ENCODE assay signal across 10 mouse cellular contexts in the genomic region with DNA sequence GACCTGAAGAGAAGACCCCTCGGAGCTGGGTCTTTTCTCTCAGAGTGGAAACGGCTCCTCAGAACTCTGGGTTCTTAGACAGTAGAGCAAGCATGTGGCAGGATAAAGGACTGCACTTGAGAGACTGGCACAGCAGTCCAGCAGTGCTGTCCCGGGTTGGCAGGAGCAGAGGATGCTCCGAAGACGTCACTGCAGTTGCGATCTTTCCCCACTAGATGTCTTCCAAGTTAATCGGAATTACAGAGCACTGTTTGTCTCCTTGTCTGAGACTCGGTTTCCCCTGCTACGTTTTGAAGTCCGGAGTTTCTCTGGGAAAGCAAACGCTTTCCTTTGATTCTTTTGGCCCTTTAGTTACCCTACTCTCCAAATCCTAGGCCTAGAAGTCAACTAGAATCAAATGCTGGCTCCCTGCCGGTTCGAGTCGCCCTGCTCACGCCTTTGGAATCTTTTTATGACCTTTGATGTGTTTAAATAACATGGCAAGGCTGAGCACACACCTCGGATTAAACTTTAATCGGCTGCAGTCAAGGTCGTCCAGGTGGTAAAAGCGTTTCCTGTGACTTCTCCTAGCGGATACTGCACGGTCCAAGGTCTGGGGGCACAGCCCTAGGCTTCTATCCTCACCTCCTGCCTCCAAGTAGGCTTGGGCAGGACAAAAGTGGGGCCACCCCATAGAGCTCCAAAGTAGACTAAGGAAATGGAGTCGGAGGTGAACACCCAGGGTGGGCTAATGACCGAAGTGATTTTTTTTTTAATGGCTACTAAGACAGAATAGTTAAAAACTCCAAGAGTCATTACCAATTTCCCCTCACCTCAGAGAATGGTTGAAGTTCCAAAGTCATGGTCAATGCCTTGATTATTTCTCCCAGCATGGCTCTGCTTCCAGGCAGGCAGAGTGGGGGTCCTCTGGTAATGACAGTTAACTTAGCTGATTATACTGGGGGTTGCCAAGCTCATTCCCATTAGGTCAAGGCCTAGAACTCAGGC. TPM values are rescaled to one million over a fixed set of nuclear protein-coding genes. Genes with fewer than 3 reads are reported as not detected.
DNase-seq lines count a peak whose midpoint lies in the region; ATAC-seq and TF ChIP-seq lines count a peak whose summit lies in the region.
"Had no signal": no experiment of that assay in that cellular context is flagged by ENCODE, and none has a peak within 500 bp of the region (broad histone marks: within the 10 kb centered on the region; RNA-seq: fewer than 3 reads in every experiment).

No protein-coding gene starts in this region.

- H3K27me3 ChIP-seq in liver, embryonic 14.5 days (ENCODE audit: control insufficient read depth, insufficient read depth, low read length): peaks cover 93% of the 10 kb centered on the region
- peaks cover 96% of the 10 kb centered on the region for H3K27me3 ChIP-seq in liver, embryonic 12.5 days (replicated peaks)
- peaks cover 98% of the 10 kb centered on the region for H3K27me3 ChIP-seq in embryonic facial prominence, embryonic 14.5 days (replicated peaks; ENCODE audit: control insufficient read depth, insufficient read depth, low read length)
- H3K27me3 ChIP-seq in intestine, embryonic 15.5 days (replicated peaks): peaks cover 91% of the 10 kb centered on the region
- H3K27me3 ChIP-seq in neural tube, embryonic 11.5 days (ENCODE audit: control insufficient read depth, insufficient read depth, low read length): peaks cover 96% of the 10 kb centered on the region

- no peaks in the 10 kb centered on the region for H3K4me1 ChIP-seq in liver, embryonic 14.5 days (replicated peaks; ENCODE audit: control insufficient read depth in 2 of 2, insufficient read depth in 2 of 2, low read length in 1 of 2)
- H3K4me1 ChIP-seq in liver, embryonic 12.5 days: no peaks in the 10 kb centered on the region
- H3K4me1 ChIP-seq in embryonic facial prominence, embryonic 14.5 days (ENCODE audit: control insufficient read depth, insufficient read depth, low read length): no peaks in the 10 kb centered on the region
- 0 out of 2 replicates have a peak, but pooled peaks cover 12% of the 10 kb centered on the region for H3K4me1 ChIP-seq in intestine, embryonic 15.5 days (replicated peaks)
- no peaks in the 10 kb centered on the region for H3K4me1 ChIP-seq in neural tube, embryonic 11.5 days (ENCODE audit: control insufficient read depth, insufficient read depth, low read length)
- H3K4me1 ChIP-seq: stomach, embryonic 15.5 days had no signal

- no peak overlapping the region for H3K9ac ChIP-seq in liver, embryonic 14.5 days (replicated peaks)
- no peak overlapping the region for H3K9ac ChIP-seq in liver, embryonic 12.5 days
- no peak overlapping the region for H3K9ac ChIP-seq in embryonic facial prominence, embryonic 14.5 days (ENCODE audit: low read depth, low read length)
- H3K9ac ChIP-seq in intestine, embryonic 15.5 days: no peak overlapping the region
- H3K9ac ChIP-seq in neural tube, embryonic 11.5 days (ENCODE audit: low read length): no peak overlapping the region
- H3K9ac ChIP-seq: stomach, embryonic 15.5 days had no signal

- no peak for TF ChIP-seq EP300 in liver, embryonic 14.5 days (IDR thresholded peaks at IDR 0.05; ENCODE audit: low read depth)

- intact Hi-C loops in left cerebral cortex, postnatal 25 days (cut with DNase I): loop anchor here (1.0 to 5.0 kb wide), 3 partner anchors 37 to 452 kb away; no protein-coding TSS in a partner anchor

- H3K36me3 ChIP-seq in liver, embryonic 14.5 days (replicated peaks; ENCODE audit: control insufficient read depth, insufficient read depth, low read depth): no peaks in the 10 kb centered on the region
- H3K36me3 ChIP-seq in liver, embryonic 12.5 days: no peaks in the 10 kb centered on the region
- no peaks in the 10 kb centered on the region for H3K36me3 ChIP-seq in embryonic facial prominence, embryonic 14.5 days (ENCODE audit: control insufficient read depth, insufficient read depth, low read length)
- H3K36me3 ChIP-seq in intestine, embryonic 15.5 days: no peaks in the 10 kb centered on the region
- H3K36me3 ChIP-seq in neural tube, embryonic 11.5 days (ENCODE audit: control insufficient read depth, insufficient read depth, low read length): no peaks in the 10 kb centered on the region
- H3K36me3 ChIP-seq: stomach, embryonic 15.5 days had no signal

- H3K27ac ChIP-seq in liver, embryonic 14.5 days: no peak overlapping the region
- no peak overlapping the region for H3K27ac ChIP-seq in liver, embryonic 12.5 days
- H3K27ac ChIP-seq in embryonic facial prominence, embryonic 14.5 days (replicated peaks; ENCODE audit: low read depth, low read length): no peak overlapping the region
- H3K27ac ChIP-seq in intestine, embryonic 15.5 days: no peak overlapping the region
- no peak overlapping the region for H3K27ac ChIP-seq in neural tube, embryonic 11.5 days (ENCODE audit: low read depth, low read length)
- H3K27ac ChIP-seq: stomach, embryonic 15.5 days had no signal

- WGBS in liver, embryonic 14.5 days (ENCODE audit: insufficient replicate concordance): 8% methylated on average over 23 of the region's 23 CpGs
- WGBS in liver, embryonic 12.5 days (ENCODE audit: insufficient replicate concordance): 11% methylated on average over 23 of the region's 23 CpGs
- WGBS in embryonic facial prominence, embryonic 14.5 days: 6% methylated on average over 23 of the region's 23 CpGs
- WGBS in intestine, embryonic 15.5 days: 6% methylated on average over 23 of the region's 23 CpGs
- 2% methylated on average over 23 of the region's 23 CpGs for WGBS in neural tube, embryonic 11.5 days

- peak; percentile 57 for TF ChIP-seq CTCF in liver, embryonic 14.5 days (IDR thresholded peaks at IDR 0.05; ENCODE audit: low read depth)

- no peak for ATAC-seq in liver, embryonic 14.5 days (ENCODE audit: insufficient read depth)
- no peak for ATAC-seq in liver, embryonic 12.5 days
- peak; percentile 54 for ATAC-seq in activated CD4-positive, CD25-positive, alpha-beta regulatory T cell, adult 4 months
- ATAC-seq in embryonic facial prominence, embryonic 14.5 days (ENCODE audit: low read depth): 0 out of 2 replicates have a peak, but pooled peaks have one; percentile 57
- peak; percentile 79 for ATAC-seq in intestine, embryonic 15.5 days
- no peak for ATAC-seq in neural tube, embryonic 11.5 days (ENCODE audit: insufficient read depth, low FRiP score, low TSS enrichment)

- H3K9me3 ChIP-seq in liver, embryonic 14.5 days (ENCODE audit: control insufficient read depth, low read length): no peaks in the 10 kb centered on the region
- H3K9me3 ChIP-seq in liver, embryonic 12.5 days (replicated peaks): no peaks in the 10 kb centered on the region
- H3K9me3 ChIP-seq in embryonic facial prominence, embryonic 14.5 days (ENCODE audit: control insufficient read depth, low read length): no peaks in the 10 kb centered on the region
- no peaks in the 10 kb centered on the region for H3K9me3 ChIP-seq in intestine, embryonic 15.5 days
- no peaks in the 10 kb centered on the region for H3K9me3 ChIP-seq in neural tube, embryonic 11.5 days (ENCODE audit: control insufficient read depth, low read length)
- H3K9me3 ChIP-seq: stomach, embryonic 15.5 days had no signal

- no peak overlapping the region for H3K4me3 ChIP-seq in liver, embryonic 14.5 days (ENCODE audit: insufficient read depth in 1 of 2, low read depth in 2 of 2, low read length in 2 of 2)
- no peak overlapping the region for H3K4me3 ChIP-seq in liver, embryonic 12.5 days
- no peak overlapping the region for H3K4me3 ChIP-seq in embryonic facial prominence, embryonic 14.5 days (ENCODE audit: low read depth, low read length)
- no peak overlapping the region for H3K4me3 ChIP-seq in intestine, embryonic 15.5 days (replicated peaks)
- no peak overlapping the region for H3K4me3 ChIP-seq in neural tube, embryonic 11.5 days (ENCODE audit: low read depth, low read length)
- H3K4me3 ChIP-seq: stomach, embryonic 15.5 days had no signal

- no peak overlapping the region for H3K4me2 ChIP-seq in liver, embryonic 14.5 days (ENCODE audit: low read depth)
- H3K4me2 ChIP-seq in liver, embryonic 12.5 days: no peak overlapping the region
- no peak overlapping the region for H3K4me2 ChIP-seq in embryonic facial prominence, embryonic 14.5 days (ENCODE audit: low read depth, low read length)
- 0 out of 2 replicates have a peak overlapping the region, but pooled peaks have one; percentile 12 for H3K4me2 ChIP-seq in intestine, embryonic 15.5 days (replicated peaks)
- no peak overlapping the region for H3K4me2 ChIP-seq in neural tube, embryonic 11.5 days (ENCODE audit: low read depth)
- H3K4me2 ChIP-seq: stomach, embryonic 15.5 days had no signal

- no peak for DNase-seq in liver, embryonic 14.5 days (ENCODE audit: low read depth in 3 of 3, low spot score in 3 of 3)
- DNase-seq in embryonic facial prominence, embryonic 14.5 days (ENCODE audit: low spot score): peak; percentile 74
- peak; percentile 61 to 63 for DNase-seq in left cerebral cortex, postnatal 25 days (ENCODE audit: low spot score in 2 of 2)
- DNase-seq in neural tube, embryonic 11.5 days (ENCODE audit: low spot score): peak; percentile 72
- no peak for DNase-seq in Muller cell, postnatal 12 days (ENCODE audit: inconsistent ontology term)

RNA-seq across cellular contexts. Expression of a gene that starts 10.1 kb away (rescaled TPM):
- 0.02 and 0.09 TPM in 2 replicates for polyA plus RNA-seq in liver, embryonic 14.5 days (2012; rRNA removed)
- polyA plus RNA-seq in liver, embryonic 14.5 days (2014; fragmentation: Nextera tagmentation; extraction: Ambion mirVana): not detected in 2 replicates
- not detected in 2 replicates for polyA plus RNA-seq in liver, embryonic 12.5 days (2016; fragmentation: Nextera tagmentation; extraction: Ambion mirVana)
- polyA plus RNA-seq in activated CD4-positive, CD25-positive, alpha-beta regulatory T cell, adult 4 months (2017; shearing (Covaris generic)): not detected
- polyA plus RNA-seq in embryonic facial prominence, embryonic 14.5 days (2014; fragmentation: Nextera tagmentation; extraction: Ambion mirVana): not detected in 2 replicates
- polyA plus RNA-seq in intestine, embryonic 15.5 days (2015; fragmentation: Nextera tagmentation; extraction: Ambion mirVana): 0.59 and 0.61 TPM in 2 replicates
- total RNA-seq in left cerebral cortex, postnatal 25 days (2021): not detected
- polyA plus RNA-seq in neural tube, embryonic 11.5 days (2014; fragmentation: Nextera tagmentation; extraction: Ambion mirVana): 0.11 and 0.26 TPM in 2 replicates
- total RNA-seq: layer of hippocampus, postnatal 25 days had no signal
- polyA plus RNA-seq: stomach, embryonic 15.5 days had no signal

RNA-seq across cellular contexts. Expression of a gene that starts 25.2 kb away (rescaled TPM):
- 0.03 TPM in 1 of 2 replicates, not detected in the other for polyA plus RNA-seq in liver, embryonic 14.5 days (2012; rRNA removed)
- not detected in 2 replicates for polyA plus RNA-seq in liver, embryonic 14.5 days (2014; fragmentation: Nextera tagmentation; extraction: Ambion mirVana)
- 0.06 TPM in 1 of 2 replicates, not detected in the other for polyA plus RNA-seq in liver, embryonic 12.5 days (2016; fragmentation: Nextera tagmentation; extraction: Ambion mirVana)
- not detected for polyA plus RNA-seq in activated CD4-positive, CD25-positive, alpha-beta regulatory T cell, adult 4 months (2017; shearing (Covaris generic))
- polyA plus RNA-seq in embryonic facial prominence, embryonic 14.5 days (2014; fragmentation: Nextera tagmentation; extraction: Ambion mirVana): 0.13 TPM in 1 of 2 replicates, not detected in the other
- 2.0 and 3.3 TPM in 2 replicates for polyA plus RNA-seq in intestine, embryonic 15.5 days (2015; fragmentation: Nextera tagmentation; extraction: Ambion mirVana)
- total RNA-seq in left cerebral cortex, postnatal 25 days (2021): not detected
- polyA plus RNA-seq in neural tube, embryonic 11.5 days (2014; fragmentation: Nextera tagmentation; extraction: Ambion mirVana): 6.0 and 6.7 TPM in 2 replicates
- total RNA-seq: layer of hippocampus, postnatal 25 days had no signal

RNA-seq across cellular contexts. Expression of a gene that starts 30.1 kb away (rescaled TPM):
- 0.04 and 0.19 TPM in 2 replicates for polyA plus RNA-seq in liver, embryonic 14.5 days (2012; rRNA removed)
- polyA plus RNA-seq in liver, embryonic 14.5 days (2014; fragmentation: Nextera tagmentation; extraction: Ambion mirVana): 0.14 TPM in 1 of 2 replicates, not detected in the other
- polyA plus RNA-seq in liver, embryonic 12.5 days (2016; fragmentation: Nextera tagmentation; extraction: Ambion mirVana): 0.44 and 0.61 TPM in 2 replicates
- not detected for polyA plus RNA-seq in activated CD4-positive, CD25-positive, alpha-beta regulatory T cell, adult 4 months (2017; shearing (Covaris generic))
- polyA plus RNA-seq in embryonic facial prominence, embryonic 14.5 days (2014; fragmentation: Nextera tagmentation; extraction: Ambion mirVana): 1.9 TPM in 1 of 2 replicates, not detected in the other
- polyA plus RNA-seq in intestine, embryonic 15.5 days (2015; fragmentation: Nextera tagmentation; extraction: Ambion mirVana): 11.4 and 20.2 TPM in 2 replicates
- total RNA-seq in left cerebral cortex, postnatal 25 days (2021): not detected
- 70.6 and 72.8 TPM in 2 replicates for polyA plus RNA-seq in neural tube, embryonic 11.5 days (2014; fragmentation: Nextera tagmentation; extraction: Ambion mirVana)
- total RNA-seq: layer of hippocampus, postnatal 25 days had no signal

RNA-seq across cellular contexts. Expression of a gene that starts 39.9 kb away (rescaled TPM):
- 0.58 and 0.76 TPM in 2 replicates for polyA plus RNA-seq in liver, embryonic 14.5 days (2012; rRNA removed)
- polyA plus RNA-seq in liver, embryonic 14.5 days (2014; fragmentation: Nextera tagmentation; extraction: Ambion mirVana): 0.28 and 0.43 TPM in 2 replicates
- 1.2 and 1.4 TPM in 2 replicates for polyA plus RNA-seq in liver, embryonic 12.5 days (2016; fragmentation: Nextera tagmentation; extraction: Ambion mirVana)
- under 1 TPM in 1 of 2 experiments, not detected in 1; 0.11 TPM for polyA plus RNA-seq in activated CD4-positive, CD25-positive, alpha-beta regulatory T cell, adult 4 months (2017; shearing (Covaris generic))
- 0.33 and 2.3 TPM in 2 replicates for polyA plus RNA-seq in embryonic facial prominence, embryonic 14.5 days (2014; fragmentation: Nextera tagmentation; extraction: Ambion mirVana)
- 5.3 and 6.3 TPM in 2 replicates for polyA plus RNA-seq in intestine, embryonic 15.5 days (2015; fragmentation: Nextera tagmentation; extraction: Ambion mirVana)
- total RNA-seq in left cerebral cortex, postnatal 25 days (2021): not detected
- polyA plus RNA-seq in neural tube, embryonic 11.5 days (2014; fragmentation: Nextera tagmentation; extraction: Ambion mirVana): 98.8 and 105 TPM in 2 replicates
- total RNA-seq: layer of hippocampus, postnatal 25 days had no signal

RNA-seq across cellular contexts. Expression of a gene that starts 42.5 kb away (rescaled TPM):
- 0.03 TPM in 1 of 2 replicates, not detected in the other for polyA plus RNA-seq in liver, embryonic 14.5 days (2012; rRNA removed)
- not detected in 2 replicates for polyA plus RNA-seq in liver, embryonic 14.5 days (2014; fragmentation: Nextera tagmentation; extraction: Ambion mirVana)
- polyA plus RNA-seq in liver, embryonic 12.5 days (2016; fragmentation: Nextera tagmentation; extraction: Ambion mirVana): 0.06 TPM in 1 of 2 replicates, not detected in the other
- not detected for polyA plus RNA-seq in activated CD4-positive, CD25-positive, alpha-beta regulatory T cell, adult 4 months (2017; shearing (Covaris generic))
- polyA plus RNA-seq in embryonic facial prominence, embryonic 14.5 days (2014; fragmentation: Nextera tagmentation; extraction: Ambion mirVana): 0.24 TPM in 1 of 2 replicates, not detected in the other
- 0.05 and 0.20 TPM in 2 replicates for polyA plus RNA-seq in intestine, embryonic 15.5 days (2015; fragmentation: Nextera tagmentation; extraction: Ambion mirVana)
- not detected for total RNA-seq in left cerebral cortex, postnatal 25 days (2021)
- 1.9 TPM in 2 replicates for polyA plus RNA-seq in neural tube, embryonic 11.5 days (2014; fragmentation: Nextera tagmentation; extraction: Ambion mirVana)
- total RNA-seq: layer of hippocampus, postnatal 25 days had no signal
- polyA plus RNA-seq: stomach, embryonic 15.5 days had no signal

Comparison
In these comparisons a context has a peak if more than half of its experiments do, and no peak if none do; other contexts are left out.
1. ATAC-seq: peak in activated CD4-positive, CD25-positive, alpha-beta regulatory T cell, adult 4 months (single experiment), embryonic facial prominence, embryonic 14.5 days (single experiment) and intestine, embryonic 15.5 days (single experiment); none in liver, embryonic 14.5 days (single experiment), liver, embryonic 12.5 days (single experiment) and neural tube, embryonic 11.5 days (single experiment).
2. DNase-seq: peak in embryonic facial prominence, embryonic 14.5 days (single experiment), left cerebral cortex, postnatal 25 days (2 of 2) and neural tube, embryonic 11.5 days (single experiment); none in liver, embryonic 14.5 days (0 of 3) and Muller cell, postnatal 12 days (single experiment).